Mouse (Mus musculus) embryonic facial prominence, embryonic 10.5 days (tissue): Measurements from ENCODE around the gene Mapre1. TPM values are rescaled to one million over a fixed set of nuclear protein-coding genes. Genes with fewer than 3 reads are reported as not detected.
"Not testable (repeated sequence)": the region's sequence is repeated elsewhere in the genome, so short reads cannot be mapped to it uniquely, and the experiment has no call there.

Experiments used
- DNase-seq: peaks from one replicate; pipeline ENCODE4 v3.0.0-alpha.2; 2017; ENCODE audit warnings: low spot score
- H3K27ac ChIP-seq: fragments of 300-500 bp; sonication (generic); replicated peaks from 2 replicates; pipeline ENCODE4 v1.5.1; 2016; ENCODE audit warnings: mild to moderate bottlenecking
- H3K27me3 ChIP-seq: fragments of 300-500 bp; sonication (generic); replicated peaks from 2 replicates; pipeline ENCODE4 v1.6.1; 2016; ENCODE audit warnings: low read depth, mild to moderate bottlenecking; ENCODE audit not compliant: poor library complexity, severe bottlenecking
- H3K36me3 ChIP-seq: fragments of 300-500 bp; sonication (generic); replicated peaks from 2 replicates; pipeline ENCODE4 v1.6.1; 2016; ENCODE audit warnings: mild to moderate bottlenecking, moderate library complexity
- H3K4me1 ChIP-seq: fragments of 300-500 bp; sonication (generic); 2 replicates; pipeline ENCODE4 v1.6.1; 2016
- H3K4me3 ChIP-seq: fragments of 300-500 bp; sonication (generic); 2 replicates; pipeline ENCODE4 v1.5.1; 2016; ENCODE audit warnings: mild to moderate bottlenecking, moderate library complexity
- H3K9me3 ChIP-seq: fragments of 300-500 bp; sonication (generic); 2 replicates; pipeline ENCODE4 v1.6.1; 2016; ENCODE audit warnings: mild to moderate bottlenecking
- WGBS: fragments of 180-500 bp; shearing (Covaris S2); methylation state at CpG from one replicate; pipeline ENCODE4 v1.1.7; 2016; 5-methylcytosine and 5-hydroxymethylcytosine counted together
- polyA plus RNA-seq: library from polyadenylated mRNA; unstranded; fragments of >200 nt; fragmentation: Nextera tagmentation; extraction: Ambion mirVana; gene quantifications from 2 replicates; pipeline ENCODE4 v1.2.1, GENCODE M21; 2016

Mapre1 gene
- polyA plus RNA-seq: 306 and 312 TPM in 2 replicates

- Histone ChIP-seq H3K27ac (peak within 1 kb of the TSS; percentile 99), H3K27me3 (no peaks in the 10 kb centered on the region), H3K9me3 (no peaks in the 10 kb centered on the region), H3K36me3 (peaks cover 15% of the 10 kb centered on the region), H3K4me3 (peak within 1 kb of the TSS; percentile 89), H3K4me1 (peaks cover 22% of the 10 kb centered on the region)
- WGBS: 9% methylated on average over 58 of the region's 58 CpGs
- peak; percentile 100 for DNase-seq
These were observed at the start of gene Mapre1 for GRCm38 (mm10) chr2:153740500-153741436. Gene Mapre1 (plus strand): TSS chr2:153741274.

- not testable (repeated sequence) for H3K36me3 ChIP-seq, H3K9me3 ChIP-seq, H3K27me3 ChIP-seq, H3K27ac ChIP-seq, DNase-seq, H3K4me3 ChIP-seq, H3K4me1 ChIP-seq
- 89% methylated on average over 7 of the region's 7 CpGs for WGBS
These were observed 47.7 kb upstream of the Mapre1 start for GRCm38 (mm10) chr2:153693413-153693812.

DNA sequence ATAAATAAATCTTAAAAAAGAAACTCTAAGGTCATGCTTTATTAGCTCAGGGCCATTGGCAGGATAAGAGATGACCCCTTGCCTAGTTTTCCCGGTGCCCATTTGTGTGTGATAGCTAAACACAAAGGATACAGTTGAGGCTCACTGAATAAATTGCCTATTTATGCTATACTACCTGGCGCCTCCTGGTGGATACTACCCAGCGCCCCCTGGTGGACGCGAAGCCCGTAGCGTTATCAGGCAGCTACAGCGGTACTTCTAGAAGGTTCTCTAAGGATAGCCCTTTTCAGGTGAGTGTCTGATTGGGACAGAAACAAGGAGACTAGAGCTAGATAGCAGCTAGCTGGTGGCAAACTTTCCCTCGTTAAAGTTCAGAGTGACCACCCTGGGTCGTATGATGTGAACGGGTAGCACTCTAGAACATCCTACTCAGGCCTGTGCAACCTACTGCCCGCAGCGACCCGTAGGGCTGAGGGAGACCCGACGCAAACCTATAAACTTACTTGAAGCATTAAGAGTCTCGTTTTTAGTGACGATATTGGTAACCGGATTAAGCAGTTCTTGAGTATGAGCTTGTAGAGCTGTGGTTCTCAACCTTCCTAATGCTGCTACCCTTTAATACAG, 46.5 kb upstream of the Mapre1 start:
- Histone ChIP-seq H3K27me3 (no peaks in the 10 kb centered on the region), H3K9me3 (no peaks in the 10 kb centered on the region), H3K4me3 (no peak overlapping the region), H3K36me3 (no peaks in the 10 kb centered on the region), H3K27ac (no peak overlapping the region), H3K4me1 (no peaks in the 10 kb centered on the region)
- DNase-seq: peak; percentile 52
- 64% methylated on average over 19 of the region's 19 CpGs for WGBS

- Histone ChIP-seq H3K4me1 (no peaks in the 10 kb centered on the region), H3K27me3 (no peaks in the 10 kb centered on the region), H3K27ac (no peak within 1 kb of the TSS), H3K36me3 (no peaks in the 10 kb centered on the region), H3K4me3 (no peak within 1 kb of the TSS), H3K9me3 (no peaks in the 10 kb centered on the region)
- DNase-seq: no peak
These were observed 44.7 kb upstream of the Mapre1 start, which contains the start of gene Dnmt3c for GRCm38 (mm10) chr2:153696352-153696751. Gene Dnmt3c (plus strand): TSS chr2:153696652.

GRCm38 (mm10) chr2:153703389-153703788, 37.7 kb upstream of the Mapre1 start:
- DNase-seq: peak; percentile 11
- H3K4me1 ChIP-seq: peaks cover 9% of the 10 kb centered on the region
- no peaks in the 10 kb centered on the region for H3K27me3 ChIP-seq
- 37% methylated on average over 6 of the region's 6 CpGs for WGBS
- H3K4me3 ChIP-seq: no peak overlapping the region
- H3K36me3 ChIP-seq: no peaks in the 10 kb centered on the region
- no peaks in the 10 kb centered on the region for H3K9me3 ChIP-seq
- H3K27ac ChIP-seq: no peak overlapping the region

DNA sequence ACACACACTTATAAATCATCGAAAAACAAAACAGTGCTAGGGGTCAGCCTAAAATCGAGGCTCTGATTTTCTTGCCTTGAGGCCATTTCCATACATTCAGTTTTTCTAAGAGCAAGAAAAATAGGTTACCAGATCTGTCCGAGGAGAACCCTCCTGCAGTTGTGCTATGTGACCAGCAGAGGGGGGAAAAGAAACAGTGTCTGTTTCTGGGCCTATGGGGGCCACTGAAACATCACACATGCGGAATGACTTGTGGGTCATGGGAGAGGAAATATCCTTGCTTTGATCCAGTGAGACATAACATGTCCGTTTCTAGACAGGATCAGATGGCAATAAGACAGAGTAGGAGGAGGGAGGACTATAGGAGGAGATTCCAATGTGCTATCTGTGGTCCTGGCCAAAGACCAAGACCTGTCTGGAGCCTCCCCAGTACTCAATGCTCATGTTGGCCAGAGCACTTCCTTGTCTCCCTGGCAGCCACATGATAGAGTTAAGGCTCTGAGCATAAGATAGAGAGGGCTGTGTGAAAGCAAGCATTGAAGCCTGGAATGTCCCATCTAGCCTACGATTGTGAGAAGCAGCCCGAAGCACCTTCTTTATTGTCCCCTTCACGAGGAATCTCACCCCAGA, 30.3 kb upstream of the Mapre1 start:
- no peaks in the 10 kb centered on the region for H3K36me3 ChIP-seq
- 50% methylated on average over 8 of the region's 8 CpGs for WGBS
- DNase-seq: peak; percentile 44
- H3K4me3 ChIP-seq: no peak overlapping the region
- peaks cover 10% of the 10 kb centered on the region for H3K4me1 ChIP-seq
- no peaks in the 10 kb centered on the region for H3K27me3 ChIP-seq
- no peak overlapping the region for H3K27ac ChIP-seq
- H3K9me3 ChIP-seq: no peaks in the 10 kb centered on the region

GRCm38 (mm10) chr2:153712646-153713091, 28.4 kb upstream of the Mapre1 start:
- H3K27me3 ChIP-seq: no peaks in the 10 kb centered on the region
- H3K9me3 ChIP-seq: no peaks in the 10 kb centered on the region
- no peaks in the 10 kb centered on the region for H3K36me3 ChIP-seq
- H3K27ac ChIP-seq: peak overlapping the region; percentile 54; the same call in 1 of the 2 replicates
- no peak for DNase-seq
- H3K4me1 ChIP-seq: peaks cover 10% of the 10 kb centered on the region
- no peak overlapping the region for H3K4me3 ChIP-seq
- 22% methylated on average over 3 of the region's 3 CpGs for WGBS

DNA sequence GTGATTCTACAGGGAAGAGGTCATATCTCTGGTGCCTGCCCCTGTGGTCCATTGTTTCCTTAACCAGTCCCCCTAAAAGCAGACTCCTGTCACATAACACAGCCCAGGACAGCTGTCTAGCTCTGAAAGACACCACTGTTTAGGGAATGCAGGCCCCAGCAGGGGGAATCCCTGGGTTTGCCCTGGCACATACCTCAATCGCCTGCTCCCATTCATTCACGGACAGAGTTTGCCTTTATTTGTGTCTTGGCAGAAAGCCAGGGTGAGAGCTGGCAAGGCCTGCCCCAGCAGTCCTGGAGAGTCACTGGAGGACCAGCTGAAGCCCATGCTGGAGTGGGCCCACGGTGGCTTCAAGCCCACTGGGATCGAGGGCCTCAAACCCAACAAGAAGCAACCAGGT, 27.8 kb upstream of the Mapre1 start:
- peak overlapping the region; percentile 54; the same call in 1 of the 2 replicates for H3K27ac ChIP-seq
- peaks cover 10% of the 10 kb centered on the region for H3K4me1 ChIP-seq
- 46% methylated on average over 4 of the region's 4 CpGs for WGBS
- no peaks in the 10 kb centered on the region for H3K36me3 ChIP-seq
- peak; percentile 13 for DNase-seq
- no peaks in the 10 kb centered on the region for H3K9me3 ChIP-seq
- no peak overlapping the region for H3K4me3 ChIP-seq
- no peaks in the 10 kb centered on the region for H3K27me3 ChIP-seq

DNA sequence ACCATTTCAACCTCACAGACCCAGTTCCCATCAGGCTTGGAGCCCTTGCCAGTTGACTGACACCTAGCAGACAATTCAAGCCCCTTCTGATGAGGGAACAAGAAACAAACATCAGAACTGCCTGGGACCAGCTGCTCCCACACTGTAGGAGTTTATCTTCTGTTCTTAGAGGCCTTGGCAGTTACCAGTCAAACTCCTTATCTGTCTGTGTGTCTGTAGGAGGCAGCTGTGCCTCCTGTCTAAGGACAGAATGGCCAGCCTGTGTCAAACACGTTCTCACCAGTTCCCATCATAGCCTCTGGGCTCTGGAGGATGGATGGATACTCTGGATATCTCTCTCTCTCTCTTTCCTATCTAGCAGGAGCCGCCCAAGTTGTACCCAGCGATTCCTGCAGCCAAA, 23.2 kb upstream of the Mapre1 start:
- not testable (repeated sequence) for DNase-seq, H3K36me3 ChIP-seq, H3K4me3 ChIP-seq, H3K27me3 ChIP-seq, H3K9me3 ChIP-seq, H3K4me1 ChIP-seq, H3K27ac ChIP-seq
- 77% methylated on average over 3 of the region's 3 CpGs for WGBS

DNA sequence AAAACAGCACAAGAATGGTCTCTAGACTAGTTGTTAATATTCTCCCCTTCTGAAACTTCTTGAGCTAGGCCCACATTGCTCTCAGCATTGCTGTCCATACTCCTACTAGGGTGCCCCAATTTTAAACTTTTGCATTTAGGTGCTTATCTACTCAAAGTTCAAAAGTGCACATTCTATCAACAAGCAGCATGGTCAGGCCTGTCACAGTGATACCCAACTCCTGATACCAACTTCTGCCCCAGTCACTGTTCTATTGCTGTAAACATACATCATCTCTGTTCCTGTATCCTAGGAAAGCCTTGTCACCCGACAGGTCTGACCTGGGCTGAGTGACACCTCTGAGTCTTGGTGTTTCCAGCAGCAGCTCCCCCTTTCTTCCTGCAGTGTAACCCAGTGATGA, 18.0 kb upstream of the Mapre1 start:
- no peak for DNase-seq
- 72% methylated on average over 1 of the region's 1 CpGs for WGBS
- Histone ChIP-seq H3K27ac (no peak overlapping the region), H3K36me3 (no peaks in the 10 kb centered on the region), H3K9me3 (no peaks in the 10 kb centered on the region), H3K4me3 (no peak overlapping the region), H3K27me3 (no peaks in the 10 kb centered on the region), H3K4me1 (no peaks in the 10 kb centered on the region)

GRCm38 (mm10) chr2:153724424-153724823, 16.6 kb upstream of the Mapre1 start:
- Histone ChIP-seq H3K27ac (no peak overlapping the region), H3K4me3 (no peak overlapping the region), H3K36me3 (no peaks in the 10 kb centered on the region), H3K4me1 (no peaks in the 10 kb centered on the region), H3K9me3 (no peaks in the 10 kb centered on the region), H3K27me3 (no peaks in the 10 kb centered on the region)
- no peak for DNase-seq
- 87% methylated on average over 2 of the region's 2 CpGs for WGBS

DNA sequence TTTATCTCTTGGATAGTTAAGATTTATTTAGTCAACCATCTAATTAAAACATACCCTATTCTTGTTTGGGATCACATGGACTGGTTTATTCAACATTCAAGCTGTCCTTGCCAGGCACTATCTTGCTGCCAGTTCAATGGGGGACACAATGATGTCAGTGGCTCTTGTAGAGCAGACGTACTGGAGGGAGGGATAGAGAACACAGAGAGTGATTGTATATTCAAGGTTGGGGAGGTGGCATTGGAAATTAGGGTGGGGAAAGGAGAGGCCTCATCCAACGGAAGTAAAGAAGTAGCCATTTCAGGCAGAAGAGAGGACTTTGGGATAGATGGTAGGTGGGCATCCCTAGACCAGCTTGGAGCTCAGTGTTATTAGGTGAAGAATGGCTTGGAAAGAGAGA, 16.2 kb upstream of the Mapre1 start:
- WGBS: 74% methylated on average over 2 of the region's 2 CpGs

More for the DNA sequence above, 16.2 kb upstream of the Mapre1 start:
- no peaks in the 10 kb centered on the region for H3K27me3 ChIP-seq
- H3K36me3 ChIP-seq: no peaks in the 10 kb centered on the region
- H3K27ac ChIP-seq: no peak overlapping the region
- no peaks in the 10 kb centered on the region for H3K4me1 ChIP-seq
- no peak overlapping the region for H3K4me3 ChIP-seq
- no peak for DNase-seq
- no peaks in the 10 kb centered on the region for H3K9me3 ChIP-seq
